Mouse (Mus musculus) testis, adult 2 months (tissue): Measurements from ENCODE around the gene Arsg. TPM values are rescaled to one million over a fixed set of nuclear protein-coding genes. Genes with fewer than 3 reads are reported as not detected.
"Not testable (repeated sequence)": the region's sequence is repeated elsewhere in the genome, so short reads cannot be mapped to it uniquely, and the experiment has no call there.

Source experiments
- H3K27ac ChIP-seq: fragments of 200-500 bp; 2 replicates; pipeline ENCODE4 v1.5.1; 2012; ENCODE audit warnings: low read depth, low read length; ENCODE audit not compliant: control insufficient read depth, insufficient read depth
- H3K27me3 ChIP-seq: fragments of 200-500 bp; 2 replicates; pipeline ENCODE4 v1.6.1; 2012; ENCODE audit warnings: mild to moderate bottlenecking, low read length, moderate library complexity; ENCODE audit not compliant: control insufficient read depth, insufficient read depth
- H3K36me3 ChIP-seq: fragments of 200-500 bp; 2 replicates; pipeline ENCODE4 v1.6.1; 2012; ENCODE audit warnings: mild to moderate bottlenecking, low read length; ENCODE audit not compliant: control insufficient read depth, insufficient read depth
- H3K4me1 ChIP-seq: fragments of 200-500 bp; 2 replicates; pipeline ENCODE4 v1.6.1; 2012; ENCODE audit warnings: low read length; ENCODE audit not compliant: control insufficient read depth, insufficient read depth
- H3K4me3 ChIP-seq: fragments of 200-500 bp; 2 replicates; pipeline ENCODE4 v1.5.1; 2012; ENCODE audit warnings: low read depth, mild to moderate bottlenecking, low read length, moderate library complexity, mixed read lengths; ENCODE audit not compliant: control insufficient read depth
- CTCF ChIP-seq: fragments of 200-500 bp; IDR thresholded peaks from 2 replicates; pipeline ENCODE4 v1.5.1; 2012; ENCODE audit warnings: low read depth, mild to moderate bottlenecking, inconsistent platforms, low read length, moderate library complexity; ENCODE audit not compliant: control insufficient read depth, insufficient read depth, insufficient replicate concordance
- POLR2A ChIP-seq: fragments of 200-500 bp; IDR thresholded peaks from 2 replicates; pipeline ENCODE4 v1.6.1; 2012; ENCODE audit warnings: low read depth, mild to moderate bottlenecking, inconsistent platforms, low read length, moderate library complexity; ENCODE audit not compliant: control insufficient read depth
- polyA plus RNA-seq: library from polyadenylated mRNA; depleted of rRNA; stranded (reverse); fragments of >200 nt; gene quantifications from 2 replicates; pipeline ENCODE4 v1.2.3, GENCODE M21; 2012; rRNA removed

Arsg gene
- polyA plus RNA-seq, 1 experiment, result 3.1 TPM

DNA sequence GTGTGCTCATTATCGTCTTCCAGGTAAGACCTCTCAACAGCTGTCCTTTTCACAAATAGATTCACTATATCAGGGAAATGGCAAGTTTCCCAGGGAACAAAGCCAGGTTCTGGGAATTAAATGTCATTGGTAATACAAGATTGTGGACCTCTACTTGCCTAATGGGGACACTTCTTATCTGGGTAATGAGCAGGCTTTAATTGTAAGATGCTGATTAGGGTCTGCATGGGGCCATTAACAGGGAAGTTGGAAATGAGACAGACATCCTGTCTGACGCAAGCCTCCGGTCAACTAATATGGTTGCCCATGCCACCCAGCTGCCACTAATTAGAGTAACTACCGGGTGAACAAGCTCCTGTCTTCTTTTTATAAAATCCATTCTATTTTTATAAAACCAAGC, 143.2 kb downstream of the Arsg start:
- peaks cover 3% of the 10 kb centered on the region for H3K4me1 ChIP-seq
- no peak overlapping the region for H3K4me3 ChIP-seq
- no peak for TF ChIP-seq POLR2A
- TF ChIP-seq CTCF, result no peak
- no peaks in the 10 kb centered on the region for H3K27me3 ChIP-seq
- H3K36me3 ChIP-seq, result no peaks in the 10 kb centered on the region
- H3K27ac ChIP-seq, result no peak overlapping the region

- Histone ChIP-seq H3K4me1 (peaks cover 3% of the 10 kb centered on the region), H3K27me3 (no peaks in the 10 kb centered on the region), H3K4me3 (no peak overlapping the region), H3K27ac (no peak overlapping the region), H3K36me3 (no peaks in the 10 kb centered on the region)
- TF ChIP-seq CTCF (no peak), POLR2A (no peak)
Observed at GRCm38 (mm10) chr11:109616766-109617165, 143.6 kb downstream of the Arsg start.

DNA sequence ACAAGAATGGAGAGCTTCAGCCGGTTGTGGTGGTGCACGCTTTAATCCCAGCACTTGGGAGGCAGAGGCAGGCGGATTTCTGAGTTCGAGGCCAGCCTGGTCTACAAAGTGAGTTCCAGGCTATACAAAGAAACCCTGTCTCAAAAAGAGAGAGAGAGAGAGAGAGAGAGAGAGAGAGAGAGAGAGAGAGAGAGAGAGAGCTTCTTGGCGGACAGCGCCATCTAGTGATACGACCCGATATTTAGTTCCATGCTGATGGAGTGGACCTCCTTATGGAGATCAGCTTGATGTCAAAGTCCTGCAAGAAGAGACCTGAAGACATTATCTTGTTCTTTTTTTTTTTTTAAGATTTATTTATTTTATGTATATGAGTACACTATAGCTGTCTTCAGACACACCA, 145.9 kb downstream of the Arsg start:
- not testable (repeated sequence) for H3K4me1 ChIP-seq, H3K27ac ChIP-seq, H3K36me3 ChIP-seq, H3K27me3 ChIP-seq, H3K4me3 ChIP-seq

- TF ChIP-seq POLR2A, result no peak
- Histone ChIP-seq H3K27me3 (no peaks in the 10 kb centered on the region), H3K4me3 (no peak overlapping the region), H3K36me3 (no peaks in the 10 kb centered on the region), H3K4me1 (peaks cover 2% of the 10 kb centered on the region; the same call in 1 of the 2 replicates), H3K27ac (no peak overlapping the region)
Observed at GRCm38 (mm10) chr11:109620356-109620755, 147.2 kb downstream of the Arsg start.

DNA sequence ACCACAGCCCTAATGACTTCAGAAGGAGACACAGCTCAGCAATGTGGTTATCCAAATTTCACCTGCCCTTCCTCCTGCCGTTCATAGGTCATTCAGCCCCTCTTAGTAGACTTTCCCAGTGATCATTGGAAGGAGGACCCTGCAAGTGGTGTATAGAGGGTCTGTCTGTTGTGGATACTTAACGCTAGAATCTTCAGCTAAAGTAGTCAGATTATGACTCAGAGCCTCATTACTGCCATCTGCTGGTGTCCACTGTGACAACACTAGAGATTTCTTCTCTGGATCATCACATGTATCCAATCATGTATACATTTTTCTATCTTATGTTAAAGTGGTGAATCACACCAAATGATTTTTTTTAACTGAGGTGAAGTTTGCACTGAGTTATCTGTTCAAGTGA, 148.0 kb downstream of the Arsg start:
- Histone ChIP-seq H3K27ac (no peak overlapping the region), H3K27me3 (no peaks in the 10 kb centered on the region), H3K4me1 (peaks cover 2% of the 10 kb centered on the region; the same call in 1 of the 2 replicates), H3K4me3 (no peak overlapping the region), H3K36me3 (no peaks in the 10 kb centered on the region)
- TF ChIP-seq CTCF (no peak), POLR2A (no peak)

DNA sequence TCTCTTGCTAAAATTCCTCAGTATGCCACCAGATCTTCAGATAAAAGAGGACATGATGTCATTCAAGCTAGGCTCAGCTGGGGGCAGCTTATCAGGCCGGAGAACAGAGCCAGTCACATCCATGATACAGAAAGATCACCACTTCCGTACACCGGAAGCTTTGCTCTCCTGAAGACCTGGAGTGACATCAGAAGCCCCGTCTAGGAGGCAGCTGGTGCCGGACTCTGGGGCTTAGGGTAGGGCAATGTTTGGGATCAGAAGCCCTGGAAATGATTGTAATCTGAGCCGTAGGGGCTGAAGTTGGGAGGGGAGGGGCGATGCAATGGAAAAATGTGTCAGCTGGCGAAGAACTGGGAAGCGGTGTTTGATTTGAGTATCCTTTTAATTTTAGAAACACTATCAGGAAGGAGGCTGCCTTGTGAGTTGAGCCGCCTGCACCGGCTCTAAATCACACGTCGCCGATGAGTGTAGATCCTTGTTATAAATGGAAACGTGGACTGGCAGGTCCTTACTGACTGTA, 149.4 kb downstream of the Arsg start:
- Histone ChIP-seq H3K27ac (no peak overlapping the region), H3K36me3 (no peaks in the 10 kb centered on the region), H3K4me1 (peaks cover 2% of the 10 kb centered on the region; the same call in 1 of the 2 replicates), H3K4me3 (no peak overlapping the region; the same call in 1 of the 2 replicates), H3K27me3 (no peaks in the 10 kb centered on the region)
- TF ChIP-seq POLR2A (no peak), CTCF (no peak)

Other genes starting within 250 kb of the Arsg start
- 0.78 and 1.3 TPM in 2 replicates for gene Rgs9, start 175.2 kb upstream of the Arsg start, polyA plus RNA-seq
- 30.3 and 37.7 TPM in 2 replicates for gene Gna13, start 110.5 kb upstream of the Arsg start, polyA plus RNA-seq
- not detected in 2 replicates for gene 9930022D16Rik, start 59.5 kb upstream of the Arsg start, polyA plus RNA-seq
- gene Amz2, start 47.4 kb upstream of the Arsg start, polyA plus RNA-seq, result 353 and 458 TPM in 2 replicates
- 1.3 and 1.9 TPM in 2 replicates for gene Slc16a6, start 224 bp downstream of the Arsg start, polyA plus RNA-seq
- 29.9 and 34.5 TPM in 2 replicates for gene Wipi1, start 138.6 kb downstream of the Arsg start, polyA plus RNA-seq
- gene Prkar1a, start 176.0 kb downstream of the Arsg start, polyA plus RNA-seq, result 68.7 and 74.1 TPM in 2 replicates
- gene Fam20a, start 248.9 kb downstream of the Arsg start, polyA plus RNA-seq, result 98.0 and 99.4 TPM in 2 replicates